Mouse (Mus musculus) cortical plate, adult 2 months (tissue): ENCODE data around the gene Dek. TPM values are rescaled to one million over a fixed set of nuclear protein-coding genes. Genes with fewer than 3 reads are reported as not detected.

Experiments used
- H3K27ac ChIP-seq: fragments of 200-500 bp; 2 replicates; pipeline ENCODE4 v1.5.1; 2012; ENCODE audit warnings: low read length, control low read depth, inconsistent platforms; ENCODE audit not compliant: insufficient read depth
- H3K4me1 ChIP-seq: fragments of 200-500 bp; 2 replicates; pipeline ENCODE4 v1.6.1; 2011; ENCODE audit warnings: low read length; ENCODE audit not compliant: control insufficient read depth, insufficient read depth
- H3K4me3 ChIP-seq: fragments of 200-500 bp; 2 replicates; pipeline ENCODE4 v1.5.1; 2011; ENCODE audit warnings: mild to moderate bottlenecking, low read length, control low read depth; ENCODE audit not compliant: insufficient read depth
- CTCF ChIP-seq: fragments of 200-500 bp; IDR thresholded peaks from 2 replicates; pipeline ENCODE4 v1.5.1; 2011; ENCODE audit warnings: mild to moderate bottlenecking, control low read depth, low read length; ENCODE audit not compliant: insufficient read depth; ENCODE audit errors: extremely low read depth
- POLR2A ChIP-seq: fragments of 200-500 bp; IDR thresholded peaks from 2 replicates; pipeline ENCODE4 v1.6.1; 2011; ENCODE audit warnings: mild to moderate bottlenecking, low read length, control low read depth; ENCODE audit not compliant: insufficient read depth; ENCODE audit errors: extremely low read depth
- polyA plus RNA-seq: library from polyadenylated mRNA; depleted of rRNA; stranded (reverse); fragments of >200 nt; gene quantifications from 2 replicates; pipeline ENCODE4 v1.2.3, GENCODE M21; 2012

The Dek gene
- polyA plus RNA-seq, 1 experiment: 41.4 TPM

DNA sequence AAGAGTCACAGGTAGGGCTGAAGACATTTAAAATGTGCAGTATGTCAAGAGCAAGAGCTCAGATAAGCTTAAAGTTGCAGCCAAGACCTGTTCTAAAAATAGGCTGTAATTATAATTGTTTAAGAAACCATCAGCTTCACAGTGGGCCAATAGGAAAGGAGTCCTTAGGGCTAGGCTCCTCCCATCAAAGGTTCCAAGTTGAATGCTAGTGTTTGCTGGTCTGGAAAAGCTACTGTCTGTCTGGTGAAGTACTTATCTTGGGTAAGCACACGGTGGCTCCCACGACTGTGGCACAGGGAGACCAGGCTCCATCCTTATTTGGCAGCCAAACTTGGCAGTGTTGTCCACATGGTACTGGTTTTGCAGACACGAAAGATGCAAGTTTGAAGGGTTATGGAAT lies 6.9 kb upstream of the Dek start:
- no peaks in the 10 kb centered on the region for H3K4me1 ChIP-seq
- no peak overlapping the region for H3K4me3 ChIP-seq
- TF ChIP-seq CTCF (no peak), POLR2A (no peak)
- H3K27ac ChIP-seq: no peak overlapping the region

DNA sequence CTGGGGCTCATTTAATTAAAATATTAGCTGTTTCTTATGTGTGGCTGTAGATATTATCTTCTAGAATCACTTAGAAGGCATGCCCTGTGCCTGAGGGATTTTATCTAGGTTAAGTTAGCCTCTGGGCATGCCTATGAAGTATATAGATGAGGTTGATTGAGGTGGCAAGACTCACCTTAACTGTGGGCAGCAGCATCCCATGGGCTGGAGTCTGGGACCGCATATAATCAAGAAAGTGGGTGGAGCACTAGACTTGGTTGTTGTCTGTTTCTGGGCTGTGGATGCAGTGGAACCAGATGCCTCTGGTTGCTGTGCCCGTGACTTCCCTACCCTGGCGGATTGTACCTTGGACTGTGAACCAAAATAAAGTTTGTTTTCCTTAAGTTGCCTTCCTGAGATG lies 6.1 kb upstream of the Dek start:
- no peak for TF ChIP-seq POLR2A
- TF ChIP-seq CTCF: no peak
- H3K4me1 ChIP-seq: no peaks in the 10 kb centered on the region
- H3K4me3 ChIP-seq: no peak overlapping the region
- H3K27ac ChIP-seq: no peak overlapping the region

DNA sequence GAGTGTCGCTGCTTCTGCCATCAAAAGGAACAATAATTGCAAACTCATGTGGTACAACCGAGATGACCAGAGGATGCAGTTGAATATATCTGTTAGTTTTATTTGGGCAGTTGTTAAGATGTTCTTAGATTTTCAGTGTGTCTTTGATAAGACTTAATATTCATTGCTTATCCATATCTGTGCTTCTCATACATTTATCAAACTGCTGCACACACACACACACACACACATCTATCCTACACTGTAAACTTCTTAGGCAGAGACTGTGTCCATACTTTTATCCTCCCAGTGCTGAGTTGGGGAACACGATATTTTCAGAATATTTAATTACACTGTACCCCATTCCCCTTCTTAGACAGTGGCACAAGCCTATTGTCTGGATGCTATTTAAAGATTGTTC lies 5.2 kb upstream of the Dek start:
- Histone ChIP-seq H3K27ac (no peak overlapping the region), H3K4me3 (no peak overlapping the region), H3K4me1 (no peaks in the 10 kb centered on the region)
- TF ChIP-seq CTCF (no peak), POLR2A (no peak)

DNA sequence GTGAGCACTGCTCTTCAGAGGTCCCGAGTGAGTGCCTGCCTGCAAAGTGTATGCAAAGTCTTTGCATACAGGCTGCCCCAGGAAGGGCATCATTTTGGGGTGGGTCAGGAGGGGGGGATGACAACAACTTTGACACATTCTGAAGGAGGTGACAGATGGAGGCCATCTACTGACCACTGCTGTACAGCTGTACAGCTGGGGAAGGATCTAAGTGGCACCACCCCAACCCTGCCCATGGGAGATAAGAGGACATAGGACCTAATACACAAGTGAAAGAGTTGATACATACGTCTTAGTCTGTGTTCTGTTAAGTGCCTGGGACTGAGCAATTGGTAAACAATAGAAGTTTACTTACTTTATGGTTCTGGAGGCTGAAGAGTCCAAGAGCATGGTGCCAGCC lies 3.2 kb upstream of the Dek start:
- TF ChIP-seq POLR2A: no peak
- TF ChIP-seq CTCF: no peak
- no peak overlapping the region for H3K4me3 ChIP-seq
- 0 out of 2 replicates have a peak, but pooled peaks cover 2% of the 10 kb centered on the region for H3K4me1 ChIP-seq
- H3K27ac ChIP-seq: no peak overlapping the region

DNA sequence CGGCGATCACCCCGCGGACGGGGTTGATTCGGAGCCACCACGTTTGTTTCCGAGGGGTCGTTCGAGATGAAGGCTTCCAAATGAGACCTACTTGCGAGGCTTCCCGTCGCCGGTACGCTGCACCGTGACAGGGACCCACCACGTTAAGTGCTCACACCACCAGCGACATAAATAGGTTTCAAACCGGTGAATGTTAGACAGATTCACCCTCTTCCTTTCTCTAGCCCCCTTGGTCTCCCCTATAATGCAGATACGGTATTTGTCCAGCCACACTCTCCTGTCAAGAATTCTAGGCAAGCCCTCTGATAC lies 533 bp upstream of the Dek start:
- TF ChIP-seq CTCF (no peak), POLR2A (no peak)
- Histone ChIP-seq H3K4me3 (peak overlapping the region; percentile 66), H3K27ac (no peak overlapping the region), H3K4me1 (0 out of 2 replicates have a peak, but pooled peaks cover 2% of the 10 kb centered on the region)

DNA sequence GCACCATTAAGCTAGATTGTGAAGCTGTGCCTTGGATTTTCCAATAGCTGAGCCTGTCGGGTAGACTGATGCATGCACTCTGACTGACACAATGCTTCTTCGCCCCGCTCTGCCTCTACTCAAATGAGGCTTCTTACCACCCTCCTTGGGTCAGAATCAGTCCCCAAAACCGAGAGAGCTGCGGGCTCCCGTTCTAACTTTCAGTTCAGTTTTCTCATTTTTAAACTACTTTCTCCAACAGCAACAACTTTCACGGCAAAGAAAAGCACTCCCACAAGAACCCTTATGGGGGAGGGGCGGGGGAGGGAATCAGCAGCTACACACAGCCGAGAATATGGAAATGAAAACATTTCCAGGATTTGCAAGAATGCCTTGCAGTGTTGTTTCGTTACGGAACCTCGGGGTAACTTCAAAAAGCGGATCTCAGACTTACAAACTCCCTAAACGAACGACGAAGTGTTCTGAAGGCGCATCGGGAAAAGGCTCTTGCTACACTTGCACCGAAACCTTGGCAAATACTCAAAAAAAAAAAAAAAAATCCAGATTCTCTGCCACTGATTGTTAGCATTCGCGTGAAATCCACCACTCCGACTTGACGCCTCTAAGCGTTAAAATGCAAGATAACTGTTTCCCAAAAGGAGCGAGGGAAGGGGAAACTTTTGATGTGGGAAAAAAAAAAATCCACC lies 1.0 kb downstream of the Dek start:
- Histone ChIP-seq H3K4me1 (0 out of 2 replicates have a peak, but pooled peaks cover 2% of the 10 kb centered on the region), H3K4me3 (peak overlapping the region; percentile 66), H3K27ac (peak overlapping the region; percentile 78; the same call in 1 of the 2 replicates)
- TF ChIP-seq POLR2A (no peak), CTCF (no peak)

DNA sequence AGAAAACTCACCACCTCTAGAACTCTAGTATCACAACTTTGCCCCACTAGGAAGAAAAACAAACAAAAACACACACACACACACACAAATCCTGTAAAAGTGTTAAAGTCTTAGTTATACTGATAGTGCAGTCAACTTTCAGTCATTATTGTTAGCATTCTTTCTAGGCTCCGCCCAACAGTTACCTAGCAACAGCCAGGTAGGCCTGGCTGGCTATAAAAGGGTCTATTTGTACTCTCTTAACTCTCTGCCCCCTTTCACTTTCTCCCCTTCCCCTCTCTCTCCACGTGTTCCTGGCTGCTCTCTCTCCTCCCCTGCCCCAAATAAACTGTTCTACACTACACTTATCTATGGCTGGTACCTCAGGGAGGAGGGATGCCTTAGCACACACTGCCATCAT lies 1.9 kb downstream of the Dek start:
- no peak overlapping the region for H3K27ac ChIP-seq
- TF ChIP-seq CTCF (no peak), POLR2A (no peak)
- 0 out of 2 replicates have a peak, but pooled peaks cover 2% of the 10 kb centered on the region for H3K4me1 ChIP-seq
- H3K4me3 ChIP-seq: no peak overlapping the region; the same call in 1 of the 2 replicates

DNA sequence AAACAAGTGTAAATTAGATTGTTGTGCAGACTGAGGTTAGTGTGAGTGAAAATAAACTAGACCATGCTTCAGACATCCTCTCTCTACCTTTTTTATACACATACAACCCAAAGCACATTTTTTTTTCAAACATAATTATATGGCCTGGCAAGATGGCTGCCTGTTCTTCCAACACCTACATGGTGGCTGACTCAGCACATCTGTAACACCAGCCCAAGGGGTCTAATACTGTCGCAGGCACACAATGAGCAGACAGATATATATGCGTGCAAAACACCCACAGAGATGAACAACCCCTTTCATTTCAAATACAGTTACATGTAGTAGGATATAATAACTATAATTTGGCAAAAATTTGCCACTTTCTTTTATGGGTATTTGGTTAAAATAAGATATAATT lies 5.4 kb downstream of the Dek start:
- Histone ChIP-seq H3K4me1 (0 out of 2 replicates have a peak, but pooled peaks cover 2% of the 10 kb centered on the region), H3K4me3 (no peak overlapping the region), H3K27ac (no peak overlapping the region)
- TF ChIP-seq CTCF: no peak
- no peak for TF ChIP-seq POLR2A

DNA sequence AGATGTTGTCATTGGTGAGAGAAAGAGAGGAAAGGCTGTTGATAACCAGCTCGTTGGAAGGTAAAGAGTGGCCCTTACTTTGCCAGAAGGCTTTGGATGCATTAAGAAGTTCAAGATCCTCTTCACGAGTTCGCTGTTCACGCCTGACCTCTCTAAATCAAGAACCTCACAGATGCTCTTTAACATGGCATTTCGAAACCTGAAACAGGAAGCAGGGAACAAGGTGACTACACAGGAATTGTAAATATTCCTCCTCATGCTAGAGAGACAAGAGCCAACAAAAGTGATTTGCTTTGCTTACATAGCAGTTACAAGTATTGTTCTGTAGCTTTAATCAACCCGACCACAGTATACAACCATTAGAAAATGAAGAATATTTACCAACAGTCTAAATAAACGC lies 6.7 kb downstream of the Dek start:
- Histone ChIP-seq H3K4me3 (no peak overlapping the region), H3K27ac (no peak overlapping the region), H3K4me1 (no peaks in the 10 kb centered on the region)
- TF ChIP-seq CTCF (no peak), POLR2A (no peak)

DNA sequence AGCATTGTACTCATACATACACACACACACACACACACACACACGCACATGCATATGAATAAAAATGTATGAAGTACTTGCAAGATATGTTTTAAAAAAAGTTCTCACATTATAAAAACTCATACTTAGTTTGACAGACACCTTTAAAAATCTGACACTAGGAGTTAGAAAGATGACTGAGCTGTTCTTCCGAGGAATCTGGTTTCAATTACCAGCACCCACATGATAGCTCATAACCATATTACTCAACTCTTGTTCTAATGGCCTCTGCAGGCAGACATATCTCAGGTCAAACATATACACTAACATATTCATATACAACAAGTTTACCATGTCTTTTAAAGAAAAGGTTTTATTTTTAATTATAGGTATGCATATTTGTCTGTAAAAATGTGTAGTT lies 9.4 kb downstream of the Dek start:
- Histone ChIP-seq H3K4me3 (no peak overlapping the region), H3K4me1 (no peaks in the 10 kb centered on the region), H3K27ac (no peak overlapping the region)
- TF ChIP-seq CTCF (no peak), POLR2A (no peak)

DNA sequence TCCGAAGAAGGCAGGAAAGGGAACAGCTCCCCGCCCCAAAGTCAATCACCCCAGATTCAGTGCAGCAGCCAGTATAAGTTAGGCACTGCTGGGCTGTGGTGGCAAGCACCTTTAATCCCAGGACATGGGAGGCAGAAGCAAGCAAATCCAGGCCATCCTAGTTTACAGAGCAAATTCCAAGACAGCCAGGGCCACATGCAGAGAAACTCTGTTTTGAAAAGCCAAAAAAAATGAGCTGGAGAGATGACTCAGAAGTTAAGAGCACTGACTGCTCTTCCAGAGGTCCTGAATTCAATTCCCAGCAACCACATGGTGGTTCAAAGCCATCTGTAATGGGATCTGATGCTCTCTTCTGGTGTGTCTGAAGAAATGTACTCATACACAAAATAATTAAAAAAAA lies 12.2 kb downstream of the Dek start:
- no peak overlapping the region for H3K27ac ChIP-seq
- H3K4me1 ChIP-seq: no peaks in the 10 kb centered on the region
- TF ChIP-seq CTCF (no peak), POLR2A (no peak)
- no peak overlapping the region for H3K4me3 ChIP-seq
